Mouse (Mus musculus) mouse trophoblast stem cell (cell line): ENCODE results near the gene St6galnac6.

ENCODE experiments used
- in situ Hi-C, 2 experiments: fragments of 300-500 bp; cut with MseI, MboI; formaldehyde crosslinking; loops; 2 replicates in 1 of 2; 3 replicates in 1 of 2; pipeline ENCODE4 v1.15.1; 2025

St6galnac6 gene

DNA sequence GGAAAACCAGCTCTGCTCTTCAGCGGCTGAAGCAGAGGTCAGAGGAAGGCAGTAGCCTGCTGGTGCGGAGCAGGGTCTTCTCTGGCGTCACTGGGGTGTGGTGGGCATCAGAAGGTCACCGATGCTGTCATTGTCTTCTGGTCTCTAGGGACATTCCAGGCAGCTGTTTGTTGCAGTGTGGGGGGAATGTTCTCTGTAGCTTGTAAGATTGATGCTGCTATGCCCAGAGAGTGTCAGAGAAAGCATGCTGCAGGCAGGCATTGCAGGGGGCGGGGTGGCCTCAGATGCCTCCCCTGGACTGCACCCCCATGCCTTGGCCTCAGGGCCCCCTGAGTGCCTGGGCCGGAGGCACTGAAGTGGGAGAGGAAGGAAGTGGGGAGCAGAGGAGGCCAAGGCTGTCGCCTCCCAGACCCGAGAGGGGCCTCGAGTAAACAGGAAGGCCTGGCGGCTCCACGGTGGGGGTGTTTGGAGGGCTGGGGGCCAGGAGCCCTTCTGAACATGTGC, 38.3 kb downstream of the St6galnac6 start:
- in situ Hi-C loops: no loop called here

DNA sequence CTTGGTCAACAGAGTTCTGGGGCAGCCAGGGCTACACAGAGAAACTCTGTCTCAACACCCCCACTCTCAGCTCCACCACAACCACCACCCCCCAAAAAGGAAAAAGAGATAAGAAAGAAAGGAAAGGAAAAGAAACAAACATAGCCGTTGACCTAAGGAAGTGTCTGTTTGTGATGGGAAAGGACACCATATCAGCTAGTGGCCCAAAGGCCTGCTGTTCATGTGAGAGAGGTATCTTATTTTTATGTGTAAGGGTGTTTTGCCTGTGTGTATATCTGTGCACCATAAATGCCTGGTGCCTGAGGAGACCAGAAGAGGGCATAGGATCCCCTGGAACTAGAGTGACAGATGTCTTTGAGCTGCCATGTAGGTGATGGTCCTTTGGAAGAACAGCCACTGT, 40.1 kb downstream of the St6galnac6 start:
- in situ Hi-C loops: no loop called here

DNA sequence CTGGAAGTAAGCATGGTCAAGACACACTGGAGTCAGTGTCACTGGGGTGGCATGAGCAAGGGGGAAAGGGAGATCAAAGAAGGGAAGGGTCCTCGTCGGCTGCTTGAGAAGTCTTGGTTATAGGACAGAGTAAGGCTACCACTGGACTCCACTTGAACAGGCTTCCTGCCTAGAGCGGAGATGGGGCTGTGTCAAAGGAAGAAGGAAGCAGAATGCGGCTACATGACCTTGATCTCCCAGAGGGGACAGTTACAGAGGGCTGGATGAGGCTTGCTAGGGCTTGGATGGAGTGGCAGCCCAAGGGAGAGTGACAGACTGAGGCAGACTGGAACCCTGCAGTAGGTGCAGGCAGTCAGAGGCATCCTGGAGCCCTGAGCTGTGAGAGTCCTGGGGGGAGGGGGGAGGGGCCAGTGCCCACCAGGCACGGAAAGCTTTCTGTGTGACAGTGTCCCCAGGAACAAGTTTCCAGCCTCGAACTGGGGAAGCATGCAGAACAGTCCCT, 41.1 kb downstream of the St6galnac6 start:
- in situ Hi-C loops: no loop called here

DNA sequence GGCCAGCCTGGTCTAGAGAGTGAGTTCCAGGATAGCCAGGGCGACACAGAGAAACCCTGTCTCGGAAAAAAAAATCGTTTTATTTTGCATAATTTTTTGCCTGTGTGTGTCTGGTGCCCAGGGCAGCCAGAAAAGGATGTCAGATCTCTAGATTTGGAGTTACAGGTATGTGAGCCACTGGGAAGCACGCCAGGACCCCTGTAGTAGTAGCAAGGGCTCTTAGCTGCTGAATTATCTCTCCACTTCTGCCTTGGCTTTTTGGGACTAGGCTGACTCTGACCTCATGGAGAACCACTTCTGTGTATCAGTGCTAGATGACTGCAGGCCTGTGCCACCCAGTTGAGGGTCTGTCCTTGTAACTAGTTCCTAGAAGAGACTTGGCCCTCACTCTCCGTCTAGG, 42.3 kb downstream of the St6galnac6 start:
- in situ Hi-C loops: no loop called here

DNA sequence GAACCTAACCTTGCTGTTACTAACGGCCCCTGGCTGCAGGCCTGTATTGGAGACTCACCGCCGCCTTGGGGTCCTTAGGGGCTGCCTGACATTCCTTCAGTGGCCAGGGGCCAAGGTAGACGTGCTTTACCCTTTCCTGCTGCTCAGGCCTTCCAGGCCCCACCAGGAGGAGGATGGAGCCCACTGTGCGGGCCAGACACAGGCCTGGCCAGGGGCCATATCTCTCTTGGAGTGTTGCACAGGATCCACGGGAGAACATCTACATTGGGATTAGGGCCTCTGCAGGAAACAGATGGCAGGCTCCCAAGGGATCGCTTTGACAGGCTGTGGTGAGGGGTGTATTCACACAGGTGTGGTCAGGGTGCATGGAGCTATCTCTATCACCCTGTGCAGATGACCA, 43.3 kb downstream of the St6galnac6 start:
- in situ Hi-C loops: no loop called here

DNA sequence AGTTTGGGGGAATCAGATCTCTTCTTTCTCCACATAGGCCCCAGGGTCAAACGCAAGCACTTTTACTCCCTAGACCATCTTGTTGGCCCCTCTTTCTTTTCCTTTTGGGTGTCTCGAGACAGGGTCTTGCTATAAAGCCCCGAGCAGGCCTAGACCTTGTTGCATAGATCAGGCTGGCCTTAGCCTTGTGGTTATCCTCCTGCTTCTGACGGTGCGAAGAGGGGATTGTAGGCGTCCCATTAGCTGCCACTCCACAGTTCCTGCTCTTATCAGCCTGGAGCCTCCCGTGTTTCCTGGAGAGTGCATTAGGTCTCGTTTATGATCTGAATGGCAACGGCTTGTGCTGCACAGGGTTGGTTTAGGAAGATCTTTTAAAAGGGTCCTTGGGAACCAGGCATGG, 44.6 kb downstream of the St6galnac6 start:
- in situ Hi-C loops: no loop called here

DNA sequence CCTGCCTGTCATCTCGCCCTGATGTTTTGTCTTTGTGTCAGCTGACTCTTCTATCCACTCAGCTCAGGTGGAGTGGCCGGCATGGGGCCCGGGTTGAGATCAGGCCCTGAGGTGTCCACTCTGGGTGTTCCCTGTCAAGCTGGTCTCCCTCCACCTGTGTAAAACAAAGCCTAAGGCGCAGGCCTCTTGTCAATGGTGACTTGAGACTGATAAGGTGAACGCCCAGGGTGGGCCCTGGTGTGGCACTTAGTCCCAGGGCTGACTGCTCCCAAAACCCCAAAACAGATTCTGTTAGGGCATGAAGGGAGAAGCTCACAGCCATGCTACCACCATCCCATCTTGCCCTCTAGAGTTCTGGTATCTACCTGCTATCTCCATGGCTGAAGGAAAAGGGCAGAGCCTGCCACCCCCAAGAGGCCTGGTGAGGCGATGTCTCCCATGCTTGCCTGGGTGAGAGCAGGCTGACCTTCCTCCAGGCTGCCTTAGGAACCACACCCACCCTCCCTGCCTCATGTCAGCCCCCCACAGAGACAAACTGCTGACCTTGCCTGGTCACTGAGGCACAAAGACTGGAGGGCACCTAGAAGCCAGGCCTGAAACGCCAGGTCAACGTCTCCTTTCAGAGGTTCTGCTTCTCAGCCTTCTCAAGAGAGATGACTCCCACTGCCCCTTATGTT, 45.4 kb downstream of the St6galnac6 start:
- in situ Hi-C loops: no loop called here

DNA sequence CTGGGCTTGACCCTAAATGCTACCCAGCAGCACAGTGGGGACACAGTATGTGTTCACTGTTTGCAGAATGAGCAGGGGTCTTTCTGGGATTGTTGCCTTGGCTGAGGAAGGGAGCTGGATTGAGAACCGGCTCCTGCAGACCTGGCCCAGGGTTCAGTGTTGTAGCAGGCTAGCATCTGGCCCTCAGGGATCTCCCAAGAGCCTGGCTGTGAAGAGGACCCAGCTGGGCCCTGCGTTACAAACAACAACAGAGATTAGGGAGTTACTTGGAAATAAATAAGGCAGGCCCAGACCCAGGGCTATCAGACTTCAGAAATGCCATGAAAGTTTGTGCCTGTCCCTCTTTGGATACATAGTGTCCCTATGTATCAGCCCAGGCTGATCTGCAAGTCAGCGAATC, 46.1 kb downstream of the St6galnac6 start:
- in situ Hi-C loops: no loop called here

DNA sequence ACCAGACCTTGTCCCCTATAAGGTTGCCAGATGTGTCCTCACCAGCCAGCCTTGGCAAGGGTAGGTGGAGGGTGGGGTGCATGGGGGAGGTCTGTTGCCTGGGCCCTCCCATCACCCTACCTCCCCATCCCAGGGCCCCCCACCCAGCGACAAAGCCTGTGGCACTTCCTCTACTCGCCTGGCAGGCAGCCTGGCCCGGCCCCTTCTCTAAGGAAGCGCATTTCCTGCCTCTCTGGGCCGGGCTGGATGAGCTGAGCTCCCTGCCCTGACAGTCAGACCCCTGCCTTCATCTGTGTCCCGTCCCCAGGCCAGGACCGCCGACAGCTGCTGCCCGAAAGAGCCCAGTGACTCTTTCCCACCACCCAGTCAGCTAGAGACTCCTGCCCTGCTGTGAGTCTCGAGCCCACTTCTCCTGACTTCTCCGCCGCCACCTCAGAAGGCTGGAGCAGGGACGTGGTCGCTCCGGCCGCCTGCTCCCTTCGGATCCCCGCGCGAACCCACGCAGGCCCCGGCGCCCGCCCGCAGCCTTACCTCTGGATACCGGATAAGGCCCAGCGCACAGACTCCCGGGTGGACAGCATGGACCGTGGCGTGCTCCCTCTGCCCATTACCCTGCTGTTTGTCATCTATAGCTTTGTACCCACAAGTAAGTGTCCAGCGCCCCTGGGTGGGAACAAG, 47.0 kb downstream of the St6galnac6 start, which contains the start of gene Eng:
TSS of gene Eng (plus strand) at position 217 of the 678 bp plus-strand sequence.
- in situ Hi-C loops: no loop called here

DNA sequence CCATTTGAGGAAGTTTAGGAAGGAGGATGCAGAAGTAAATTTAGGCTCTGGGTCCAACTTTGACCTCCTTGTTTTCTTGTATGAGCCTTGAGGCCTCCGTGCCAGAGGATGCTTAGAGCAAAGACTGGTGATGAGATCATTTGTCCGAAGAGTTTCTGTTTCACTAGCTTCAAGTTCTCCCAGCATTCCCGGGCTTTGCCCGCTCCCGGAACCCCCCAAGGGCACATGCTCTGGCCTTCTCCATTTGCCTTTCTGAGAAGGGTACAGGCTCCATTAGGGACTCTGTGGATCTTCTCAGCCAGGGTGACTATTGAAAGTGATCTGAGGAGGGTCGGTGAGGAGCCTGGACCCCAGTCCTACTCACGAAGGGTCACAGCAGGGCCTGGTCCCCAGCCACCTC, 47.9 kb downstream of the St6galnac6 start:
- in situ Hi-C loops: no loop called here

DNA sequence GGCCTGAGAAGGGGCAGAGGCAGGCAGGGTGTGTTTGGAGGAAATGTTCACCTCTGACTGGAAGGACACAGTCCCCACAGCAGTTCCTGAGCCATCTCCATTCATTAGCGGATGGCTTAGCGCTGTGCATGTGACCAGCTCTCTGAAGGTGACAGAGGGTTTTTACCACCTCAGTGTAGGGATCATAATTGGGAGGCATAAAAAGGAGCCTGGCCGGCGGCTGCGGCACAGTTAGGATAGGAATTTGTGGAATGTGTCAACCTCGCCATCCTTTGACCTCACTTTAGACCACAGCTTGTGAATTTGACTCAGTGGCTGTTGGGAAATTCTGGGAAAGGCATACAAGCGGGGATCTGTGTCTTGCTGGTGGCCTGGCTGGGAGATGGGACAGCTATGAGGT, 54.3 kb downstream of the St6galnac6 start:
- in situ Hi-C loops: no loop called here

DNA sequence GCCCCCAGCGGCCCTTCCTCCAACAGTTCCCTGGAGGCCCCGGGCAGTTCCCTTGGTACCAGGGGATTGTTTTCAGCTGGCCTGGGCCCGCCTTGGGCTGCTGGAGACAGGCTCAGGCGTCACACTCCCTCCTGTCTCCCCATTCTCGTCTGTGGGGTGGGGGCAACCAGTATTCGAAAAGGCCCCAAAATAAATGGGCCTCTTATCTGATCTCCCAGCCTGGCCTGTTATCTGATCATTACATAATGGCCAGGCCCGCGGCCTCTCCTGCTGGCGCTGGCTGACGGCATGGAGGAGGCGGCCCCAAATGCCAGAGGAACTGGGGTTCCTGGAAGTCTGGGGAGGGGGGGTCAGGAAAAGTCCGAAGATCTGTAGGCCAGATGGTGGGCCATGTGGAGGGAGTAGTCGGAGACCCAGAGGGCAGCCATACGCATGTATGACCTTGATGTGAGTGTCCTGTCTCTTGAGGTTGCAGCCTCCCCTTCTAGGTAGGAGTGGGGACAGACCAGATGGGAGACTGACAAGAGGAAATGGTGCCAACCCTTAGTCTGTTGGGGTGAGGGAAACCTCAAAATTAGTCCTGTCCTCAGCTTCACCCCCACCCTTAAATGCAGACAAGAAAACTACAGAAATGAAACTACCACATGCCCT, 55.4 kb downstream of the St6galnac6 start:
- in situ Hi-C loops: no loop called here

DNA sequence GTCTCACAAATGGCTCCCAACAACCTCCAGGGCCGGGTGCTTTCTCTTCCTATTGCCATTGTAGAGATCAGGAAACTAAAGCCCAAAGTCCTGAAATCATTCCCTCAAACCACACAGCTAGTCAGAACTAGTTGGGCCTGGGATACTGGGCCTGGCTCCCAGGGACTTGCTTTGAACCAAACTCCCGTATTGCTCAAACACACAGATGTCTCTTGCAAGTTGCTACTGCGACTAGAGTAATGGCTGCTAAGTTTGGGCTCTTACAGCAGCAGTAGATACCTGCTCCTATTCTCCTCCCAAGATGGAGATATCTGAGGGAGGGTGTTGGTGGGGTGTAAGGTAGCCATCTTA, 55.9 kb downstream of the St6galnac6 start:
- in situ Hi-C loops: no loop called here

DNA sequence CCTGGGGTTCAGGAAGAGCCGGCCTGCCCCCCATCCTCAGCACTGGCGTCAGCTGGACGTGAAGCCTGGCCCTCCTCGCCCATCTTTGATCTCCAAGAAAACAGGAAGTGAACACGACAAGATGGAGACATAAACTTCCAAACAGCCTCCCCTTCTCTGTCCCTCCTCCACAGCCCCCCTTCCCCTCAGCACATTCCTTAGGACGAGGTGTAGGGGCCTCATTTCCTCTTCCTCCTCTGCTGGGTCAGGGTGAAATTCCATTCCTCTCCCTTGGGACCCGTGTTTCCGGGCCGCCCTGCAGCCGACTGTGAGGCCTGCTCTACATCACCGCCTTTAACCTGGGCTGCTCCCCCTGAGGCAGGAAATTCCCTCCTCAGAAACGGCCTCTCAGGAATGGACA, 56.3 kb downstream of the St6galnac6 start:
- in situ Hi-C loops: no loop called here

DNA sequence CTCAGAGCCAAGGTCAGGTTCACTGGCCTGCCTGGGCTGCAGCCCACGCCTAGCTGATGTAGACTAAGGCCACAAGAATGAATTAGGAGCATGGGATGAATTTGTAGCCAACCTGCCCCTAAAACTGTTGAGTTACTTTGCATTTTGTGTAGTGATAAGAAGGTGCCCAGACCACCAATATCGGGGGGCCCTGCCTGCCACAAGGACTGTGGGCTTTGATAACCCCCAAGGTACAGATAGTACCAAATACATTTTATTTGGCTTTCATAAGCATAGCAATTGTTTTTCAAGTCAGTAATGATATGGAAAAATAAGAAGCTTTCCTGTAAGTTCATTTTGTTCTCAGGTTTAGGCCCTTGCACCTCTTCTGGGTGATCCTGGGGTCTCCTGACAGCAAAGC, 59.4 kb downstream of the St6galnac6 start:
- in situ Hi-C loops: no loop called here

DNA sequence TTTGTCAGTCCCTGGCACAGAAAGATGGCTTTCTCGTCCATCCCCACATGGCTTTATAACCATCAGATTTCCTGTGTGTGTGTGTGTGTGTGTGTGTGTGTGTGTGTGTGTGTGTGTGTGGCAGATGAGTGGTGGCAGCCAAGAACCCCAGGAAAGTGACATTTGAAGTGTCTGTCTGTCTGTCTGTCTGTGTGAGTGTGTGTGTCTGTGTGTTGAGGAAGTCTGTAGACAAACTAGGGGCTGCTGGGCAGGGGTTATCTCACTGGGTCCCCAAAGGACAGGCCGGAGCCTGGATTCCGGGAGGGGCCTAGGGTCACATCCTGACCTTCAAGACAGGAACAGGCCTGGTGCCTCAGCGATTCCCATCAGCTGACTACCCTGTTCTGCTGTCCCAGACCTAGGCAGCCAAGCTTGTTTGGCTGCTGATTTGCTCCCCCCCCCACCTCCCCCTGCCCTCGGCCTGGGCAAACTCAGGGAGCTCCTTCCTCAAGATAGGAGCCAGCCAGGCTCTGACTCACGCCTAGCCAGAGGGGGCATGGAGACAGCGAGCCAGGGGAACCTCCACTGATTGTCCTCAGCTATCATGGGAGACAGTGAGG, 62.1 kb downstream of the St6galnac6 start:
- in situ Hi-C loops: no loop called here

DNA sequence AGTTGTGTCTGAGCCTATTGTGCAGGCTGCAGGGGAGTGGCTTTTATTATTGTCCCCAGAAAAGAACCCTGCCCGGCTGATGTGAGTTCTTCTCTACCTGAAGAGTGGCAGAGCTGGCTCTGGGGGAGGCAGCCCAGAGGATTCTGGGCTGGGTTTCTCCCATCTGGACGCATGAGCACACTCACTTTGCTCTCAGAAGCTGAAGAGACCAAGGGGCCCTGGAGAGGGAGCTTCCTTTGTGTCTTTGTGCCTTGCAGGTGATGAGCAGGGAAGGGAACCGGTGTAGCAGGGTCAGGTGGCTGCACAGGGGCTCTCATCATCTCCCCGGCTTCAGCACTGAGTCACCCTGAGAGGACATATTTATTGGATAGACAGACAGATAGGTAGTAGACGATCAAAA, 62.8 kb downstream of the St6galnac6 start:
- in situ Hi-C loops: no loop called here

DNA sequence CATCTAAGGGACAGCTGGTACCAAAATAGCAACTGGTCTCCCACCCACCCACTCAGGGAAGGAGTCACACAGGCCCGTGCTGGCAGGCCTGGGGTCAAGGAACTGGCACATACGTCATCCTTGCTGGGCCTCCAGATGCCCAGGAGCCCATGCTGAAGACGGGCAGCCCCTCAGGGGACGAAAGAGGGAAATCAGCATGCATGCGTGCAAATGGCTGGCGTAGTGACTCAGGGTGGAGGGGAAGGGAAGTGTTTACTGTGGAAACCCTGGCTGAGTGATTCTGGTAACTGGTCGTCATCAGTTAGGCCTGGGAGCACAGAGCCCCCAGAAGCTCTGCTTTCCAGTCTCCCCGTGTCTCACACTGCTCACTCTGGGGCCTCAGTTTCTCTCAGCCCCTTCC, 65.8 kb downstream of the St6galnac6 start:
- in situ Hi-C loops: no loop called here

DNA sequence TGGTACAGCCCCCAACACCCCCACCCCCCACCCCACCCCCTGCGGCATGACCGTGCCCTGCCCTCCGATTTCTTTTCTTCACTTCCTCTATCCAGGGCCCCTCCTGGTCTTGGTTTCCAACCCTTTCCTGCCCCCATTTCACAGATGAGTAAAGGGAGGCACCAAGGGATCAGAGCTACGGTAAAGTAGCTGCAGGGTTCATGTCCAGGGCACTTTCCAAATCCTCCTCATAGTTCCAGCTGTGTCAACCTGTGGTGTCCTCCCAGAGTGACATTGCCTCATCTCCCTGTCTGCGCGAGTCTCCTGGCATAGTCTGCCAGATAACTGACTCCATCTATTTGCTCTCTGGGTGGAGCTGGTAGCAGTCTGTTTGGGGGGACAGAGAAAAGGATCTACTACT, 66.3 kb downstream of the St6galnac6 start:
- in situ Hi-C loops: no loop called here

DNA sequence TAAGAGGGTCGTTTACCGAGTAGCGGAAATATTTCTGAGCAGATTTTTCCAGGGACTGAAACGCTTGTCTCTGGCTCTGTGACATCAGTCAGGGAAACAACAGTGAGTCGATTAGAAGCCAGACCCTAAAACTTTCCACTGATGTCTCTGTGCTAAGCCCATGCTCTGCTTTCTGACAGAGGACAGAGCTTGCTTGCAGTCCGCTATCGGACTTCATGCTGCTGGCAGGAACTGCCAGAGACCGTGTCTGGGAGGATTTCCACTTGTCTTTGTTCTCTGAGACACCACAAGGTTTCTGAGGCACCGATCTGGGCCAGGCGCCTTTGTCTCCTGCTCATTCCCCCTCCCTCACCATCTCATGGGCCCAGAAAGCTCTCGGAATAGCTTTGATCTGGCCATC, 68.3 kb downstream of the St6galnac6 start:
- in situ Hi-C loops: no loop called here

DNA sequence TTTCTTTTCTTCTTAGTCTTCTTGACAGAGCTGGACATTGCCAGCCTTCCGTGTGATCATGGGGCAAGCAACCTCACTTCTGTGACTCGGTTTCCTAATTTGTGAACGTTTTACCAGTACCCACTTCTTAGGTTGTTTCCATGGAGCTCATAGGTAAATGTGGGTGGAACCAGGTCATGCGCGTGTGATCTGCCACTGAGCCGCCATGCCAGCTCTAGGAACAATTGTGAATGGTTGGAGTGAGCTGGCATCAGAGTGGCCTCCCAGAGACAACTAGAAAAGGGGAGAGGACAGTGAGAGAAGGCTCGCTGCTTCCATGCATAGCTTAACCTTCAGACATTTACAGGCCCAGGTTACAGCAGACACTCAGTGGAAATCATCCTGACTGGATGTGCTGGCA, 68.7 kb downstream of the St6galnac6 start:
- in situ Hi-C loops: no loop called here

DNA sequence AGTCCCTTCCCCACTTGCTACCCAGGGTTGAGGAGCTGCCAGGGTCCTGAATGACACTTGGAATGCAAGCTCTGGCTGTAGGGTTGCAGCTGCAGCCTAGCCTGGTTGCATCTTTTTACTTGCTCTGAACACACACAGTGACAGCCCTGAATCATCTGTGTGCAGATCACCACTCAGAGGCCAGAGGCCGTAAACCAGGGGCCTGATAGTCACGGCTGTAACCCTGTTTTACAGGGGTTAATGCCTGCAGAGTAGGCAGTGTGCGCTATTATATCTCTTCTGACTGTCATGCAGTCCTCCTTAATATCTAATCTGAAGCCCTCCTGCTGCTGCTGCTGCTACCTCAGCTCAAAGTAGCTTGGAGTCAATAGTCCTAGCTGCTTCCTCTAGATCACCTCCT, 70.4 kb downstream of the St6galnac6 start:
- in situ Hi-C loops: no loop called here
